In the genomic region with DNA sequence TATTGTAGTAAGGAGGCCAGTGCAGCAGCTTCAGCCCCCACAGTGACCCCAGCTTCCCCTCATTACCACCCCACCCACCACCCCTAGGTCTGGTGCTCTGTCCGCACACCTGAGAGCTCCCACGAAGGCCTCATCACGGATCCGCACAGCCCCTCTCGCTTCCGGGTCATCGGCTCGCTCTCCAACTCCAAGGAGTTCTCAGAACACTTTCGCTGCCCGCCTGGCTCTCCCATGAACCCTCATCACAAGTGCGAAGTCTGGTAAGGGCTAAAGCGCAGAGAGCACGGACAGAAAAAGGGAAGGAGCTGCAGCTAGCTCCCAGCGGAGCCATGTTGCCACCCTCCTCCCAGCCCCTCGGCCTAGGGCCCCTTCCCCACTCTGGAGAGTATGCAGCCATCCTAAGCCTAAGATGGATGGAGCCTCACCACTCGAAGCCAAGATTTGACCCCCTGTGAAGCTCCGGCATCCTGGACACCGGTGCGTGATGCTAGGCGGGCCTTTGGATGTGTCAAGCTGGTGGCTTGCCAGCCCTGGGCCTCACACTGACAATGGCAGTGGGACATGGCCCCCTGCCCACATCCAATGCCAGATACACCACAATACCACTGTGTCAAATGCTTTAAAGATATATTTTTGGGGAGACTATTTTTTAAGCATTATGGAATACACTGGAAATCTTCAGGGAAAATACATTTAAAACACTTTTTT, we compare ENCODE assay signal across 21 mouse cellular contexts. TPM values are rescaled to one million over a fixed set of nuclear protein-coding genes. Genes with fewer than 3 reads are reported as not detected.
DNase-seq lines count a peak whose midpoint lies in the region; ATAC-seq lines count a peak whose summit lies in the region.
"Had no signal": no experiment of that assay in that cellular context is flagged by ENCODE, and none has a peak within 500 bp of the region (broad histone marks: within the 10 kb centered on the region; RNA-seq: fewer than 3 reads in every experiment).

No protein-coding gene starts in this region.

- no peak overlapping the region for H3K27ac ChIP-seq in heart, embryonic 12.5 days (ENCODE audit: poor library complexity, severe bottlenecking)
- H3K27ac ChIP-seq: embryonic facial prominence, embryonic 13.5 days; heart, embryonic 10.5 days; heart, embryonic 15.5 days had no signal

- 93% methylated on average over 20 of the region's 20 CpGs for WGBS in heart, embryonic 12.5 days

- intact Hi-C loops in left cerebral cortex, postnatal 4 days (cut with DNase I) = loop anchor here (10.0 kb wide), 2 partner anchors 152 to 352 kb away; no protein-coding TSS in a partner anchor

- H3K4me1 ChIP-seq in heart, embryonic 12.5 days (replicated peaks) = peaks cover 15% of the 10 kb centered on the region
- H3K4me1 ChIP-seq: embryonic facial prominence, embryonic 13.5 days had no signal

- H3K4me2 ChIP-seq in heart, embryonic 12.5 days = no peak overlapping the region
- H3K4me2 ChIP-seq: embryonic facial prominence, embryonic 13.5 days; heart, embryonic 15.5 days had no signal

- no peak for ATAC-seq in heart, embryonic 12.5 days (ENCODE audit: insufficient number of reproducible peaks, low FRiP score)
- ATAC-seq: activated CD4-positive, CD25-positive, alpha-beta regulatory T cell, adult 4 months; intestine, embryonic 16.5 days; Patski had no signal

- H3K9ac ChIP-seq in heart, embryonic 12.5 days = no peak overlapping the region
- H3K9ac ChIP-seq: embryonic facial prominence, embryonic 13.5 days; heart, embryonic 15.5 days had no signal

- H3K9me3 ChIP-seq in heart, embryonic 12.5 days (replicated peaks) = peaks cover 7% of the 10 kb centered on the region; the same call in 1 of the 2 replicates
- H3K9me3 ChIP-seq: heart, embryonic 15.5 days had no signal

- H3K27me3 ChIP-seq in heart, embryonic 12.5 days (replicated peaks) = no peaks in the 10 kb centered on the region
- H3K27me3 ChIP-seq: embryonic facial prominence, embryonic 13.5 days; heart, embryonic 15.5 days; Patski had no signal

- H3K36me3 ChIP-seq in heart, embryonic 12.5 days = peaks cover 65% of the 10 kb centered on the region

- DNase-seq in cerebellum, postnatal 14 days = peak; percentile 45 to 52
- no peak for DNase-seq in cerebellum, adult 11 months
- DNase-seq in heart, adult 11 months = peak; percentile 91
- DNase-seq in left cerebral cortex, postnatal 4 days = peak; percentile 54
- no peak for DNase-seq in left cerebral cortex, adult 8-10 months (ENCODE audit: low spot score in 2 of 2)
- DNase-seq in right cerebral cortex, postnatal 4 days = peak; percentile 34
- no peak for DNase-seq in right cerebral cortex, adult 2 months (ENCODE audit: low spot score in 2 of 2)
- DNase-seq: adrenal gland, postnatal 14 days; cerebellum, adult 8-10 months; cerebellum, postnatal 36 days; gastrocnemius, postnatal 36 days; heart, adult 18-20 months; heart, postnatal 14 days; kidney, adult 8-10 months had no signal

- no peak overlapping the region for H3K4me3 ChIP-seq in heart, embryonic 12.5 days
- H3K4me3 ChIP-seq: embryonic facial prominence, embryonic 13.5 days; heart, embryonic 10.5 days; heart, embryonic 15.5 days had no signal

RNA-seq across cellular contexts. Expression of a gene that starts 30.0 kb away (rescaled TPM):
- polyA plus RNA-seq in heart, embryonic 12.5 days (2016; fragmentation: Nextera tagmentation; extraction: Ambion mirVana) = 32.7 and 37.2 TPM in 2 replicates
- total RNA-seq in left cerebral cortex, postnatal 4 days (2021) = 100 to 1,000 TPM; 192 TPM
- 100 to 1,000 TPM; 147 to 156 (median 154) TPM for total RNA-seq in left cerebral cortex, adult 8-10 months (2022)

Comparison
In these comparisons a context has a peak if more than half of its experiments do, and no peak if none do; other contexts are left out.
1. DNase-seq: peak in cerebellum, postnatal 14 days (2 of 2), heart, adult 11 months (single experiment), left cerebral cortex, postnatal 4 days (single experiment) and right cerebral cortex, postnatal 4 days (single experiment); none in cerebellum, adult 11 months (single experiment), left cerebral cortex, adult 8-10 months (0 of 2) and right cerebral cortex, adult 2 months (0 of 2).